Mouse (Mus musculus) hindbrain, postnatal 0 days (tissue): Measurements from ENCODE around the gene Itga7. TPM values are rescaled to one million over a fixed set of nuclear protein-coding genes. Genes with fewer than 3 reads are reported as not detected.

Experiments used
- ATAC-seq: fragments of 200-750 bp; cut with Nextera tagmentation; 2 replicates; pipeline ENCODE4 v1.8.0; 2017; ENCODE audit warnings: mild to moderate bottlenecking, moderate TSS enrichment, moderate library complexity
- DNase-seq: peaks from one replicate; pipeline ENCODE4 v3.0.0-alpha.2; 2015; ENCODE audit warnings: low spot score
- H3K27ac ChIP-seq: fragments of 300-500 bp; sonication (generic); 2 replicates; pipeline ENCODE4 v1.5.1; 2014; ENCODE audit warnings: mild to moderate bottlenecking
- H3K27me3 ChIP-seq: fragments of 300-500 bp; sonication (generic); 2 replicates; pipeline ENCODE4 v1.6.1; 2014; ENCODE audit warnings: low read length, mixed read lengths; ENCODE audit not compliant: insufficient read depth
- H3K36me3 ChIP-seq: fragments of 300-500 bp; sonication (generic); 2 replicates; pipeline ENCODE4 v1.6.1; 2014; ENCODE audit warnings: low read length, mixed read lengths; ENCODE audit not compliant: insufficient read depth
- H3K4me1 ChIP-seq: fragments of 300-500 bp; sonication (generic); 2 replicates; pipeline ENCODE4 v1.6.1; 2014; ENCODE audit warnings: antibody characterized with exemption, low read length, mixed read lengths; ENCODE audit not compliant: insufficient read depth
- H3K4me2 ChIP-seq: fragments of 300-500 bp; sonication (generic); 2 replicates; pipeline ENCODE4 v1.6.1; 2014; ENCODE audit warnings: low read depth, mild to moderate bottlenecking, low read length, moderate library complexity, mixed read lengths
- H3K4me3 ChIP-seq: fragments of 300-500 bp; sonication (generic); 2 replicates; pipeline ENCODE4 v1.5.1; 2014; ENCODE audit warnings: low read length
- H3K9ac ChIP-seq: fragments of 300-500 bp; sonication (generic); replicated peaks from 2 replicates; pipeline ENCODE4 v1.6.1; 2014; ENCODE audit warnings: mild to moderate bottlenecking, low read length, moderate library complexity, mixed read lengths
- H3K9me3 ChIP-seq: fragments of 300-500 bp; sonication (generic); 2 replicates; pipeline ENCODE4 v1.6.1; 2016; ENCODE audit warnings: low read length, mixed read lengths
- CTCF ChIP-seq: IDR thresholded peaks from 2 replicates; pipeline ENCODE4 v1.5.1; 2016; ENCODE audit warnings: antibody characterized with exemption, control low read depth, low read depth
- WGBS: fragments of 180-500 bp; shearing (Covaris S2); extraction: QIAGEN DNeasy Blood & Tissue Kit; methylation state at CpG from one replicate; pipeline ENCODE4 v1.1.7; 2014; 5-methylcytosine and 5-hydroxymethylcytosine counted together
- polyA plus RNA-seq: library from polyadenylated mRNA; unstranded; fragments of >200 nt; fragmentation: Nextera tagmentation; extraction: Ambion mirVana; gene quantifications from 2 replicates; pipeline ENCODE4 v1.2.1, GENCODE M21; 2015
- total RNA-seq: library from RNA; depleted of rRNA; stranded (reverse); fragments of >200 nt; gene quantifications from 2 replicates; pipeline ENCODE4 v1.2.3, GENCODE M21; 2014

The Itga7 gene
- total and polyA plus RNA-seq, 2 experiments from 2014 or later, result 15.1 to 29.0 TPM

DNA sequence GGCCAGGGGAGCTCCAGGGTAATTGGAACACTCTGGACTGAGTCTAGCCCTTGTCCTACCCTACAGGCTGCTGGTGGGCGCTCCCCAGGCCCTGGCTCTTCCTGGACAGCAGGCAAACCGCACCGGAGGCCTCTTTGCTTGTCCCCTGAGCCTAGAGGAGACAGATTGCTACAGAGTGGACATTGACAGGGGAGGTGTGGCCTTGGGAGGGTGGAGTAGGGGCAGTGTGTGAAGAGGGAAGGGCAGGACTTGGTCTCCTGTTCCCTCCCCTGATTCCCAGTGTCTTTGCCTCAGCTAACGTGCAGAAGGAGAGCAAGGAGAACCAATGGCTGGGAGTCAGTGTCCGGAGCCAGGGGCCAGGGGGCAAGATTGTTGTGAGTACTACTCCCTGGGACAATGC is 5.4 kb downstream of the Itga7 start:
- Histone ChIP-seq H3K4me1 (peaks cover 14% of the 10 kb centered on the region), H3K27me3 (no peaks in the 10 kb centered on the region), H3K9ac (no peak overlapping the region), H3K27ac (peak overlapping the region; percentile 58; the same call in 1 of the 2 replicates), H3K4me2 (no peak overlapping the region), H3K36me3 (no peaks in the 10 kb centered on the region), H3K9me3 (no peaks in the 10 kb centered on the region), H3K4me3 (no peak overlapping the region)
- TF ChIP-seq CTCF, result no peak
- DNase-seq, result no peak
- 60% methylated on average over 5 of the region's 5 CpGs for WGBS
- peak; percentile 43 for ATAC-seq

DNA sequence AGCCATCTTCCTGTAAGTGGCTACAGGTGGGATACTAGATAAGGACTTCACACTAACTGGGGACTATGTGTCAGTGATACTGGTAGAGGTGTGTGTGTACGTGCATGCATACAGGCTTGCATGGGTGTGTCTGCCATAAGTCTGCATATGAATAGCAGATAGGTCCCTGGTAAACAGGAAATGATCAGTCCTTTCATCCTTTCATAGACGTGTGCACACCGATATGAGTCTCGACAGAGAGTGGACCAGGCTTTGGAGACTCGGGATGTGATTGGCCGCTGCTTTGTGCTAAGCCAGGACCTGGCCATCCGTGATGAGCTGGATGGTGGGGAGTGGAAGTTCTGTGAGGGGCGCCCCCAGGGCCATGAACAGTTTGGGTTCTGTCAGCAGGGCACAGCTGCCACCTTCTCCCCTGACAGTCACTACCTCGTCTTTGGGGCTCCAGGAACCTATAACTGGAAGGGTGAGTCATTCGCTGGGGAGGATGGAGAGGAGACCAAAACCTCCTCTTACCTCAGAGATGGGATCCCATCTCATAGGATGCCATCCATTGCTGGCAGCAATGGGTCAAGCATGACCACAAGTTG is 7.0 kb downstream of the Itga7 start:
- no peak for ATAC-seq
- Histone ChIP-seq H3K27ac (no peak overlapping the region), H3K27me3 (no peaks in the 10 kb centered on the region), H3K36me3 (no peaks in the 10 kb centered on the region), H3K4me2 (no peak overlapping the region), H3K4me1 (peaks cover 14% of the 10 kb centered on the region; the same call in 1 of the 2 replicates), H3K9me3 (no peaks in the 10 kb centered on the region), H3K4me3 (no peak overlapping the region), H3K9ac (no peak overlapping the region)
- no peak for TF ChIP-seq CTCF
- WGBS, result 86% methylated on average over 10 of the region's 10 CpGs
- DNase-seq, result no peak

- Histone ChIP-seq H3K36me3 (no peaks in the 10 kb centered on the region), H3K4me1 (no peaks in the 10 kb centered on the region), H3K27me3 (no peaks in the 10 kb centered on the region), H3K4me3 (no peak overlapping the region), H3K9me3 (no peaks in the 10 kb centered on the region), H3K27ac (no peak overlapping the region), H3K4me2 (no peak overlapping the region), H3K9ac (no peak overlapping the region)
- peak; percentile 76 for TF ChIP-seq CTCF
- ATAC-seq (peak; percentile 52), DNase-seq (peak; percentile 54)
- WGBS, result 18% methylated on average over 3 of the region's 3 CpGs
Measured at GRCm38 (mm10) chr10:128945675-128946074, 12.1 kb downstream of the Itga7 start.

DNA sequence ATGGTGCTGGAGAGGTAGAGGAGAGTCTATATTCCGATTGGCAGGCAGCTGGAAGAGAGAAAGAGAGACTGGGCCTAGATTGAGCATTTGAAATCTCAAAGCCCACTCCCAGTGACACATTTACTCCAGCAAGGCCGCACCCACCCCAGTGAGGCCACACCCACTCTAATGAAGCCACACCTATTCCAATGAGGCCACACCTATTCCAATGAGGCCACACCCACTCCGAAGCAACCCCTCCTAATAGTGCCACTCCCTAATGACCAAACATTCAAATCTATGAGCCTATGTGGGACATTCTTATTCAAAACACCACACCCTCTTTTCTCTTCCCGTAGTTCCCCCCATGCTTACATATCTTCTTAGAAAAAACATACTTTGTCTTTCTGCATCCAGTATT is 13.9 kb downstream of the Itga7 start:
- H3K9ac ChIP-seq, result no peak overlapping the region
- H3K27me3 ChIP-seq, result no peaks in the 10 kb centered on the region
- 94% methylated on average over 4 of the region's 4 CpGs for WGBS
- TF ChIP-seq CTCF, result no peak
- ATAC-seq, result no peak
- no peaks in the 10 kb centered on the region for H3K9me3 ChIP-seq
- H3K36me3 ChIP-seq, result no peaks in the 10 kb centered on the region
- H3K4me1 ChIP-seq, result no peaks in the 10 kb centered on the region
- no peak for DNase-seq
- H3K4me2 ChIP-seq, result no peak overlapping the region
- no peak overlapping the region for H3K4me3 ChIP-seq
- no peak overlapping the region for H3K27ac ChIP-seq

GRCm38 (mm10) chr10:128950208-128950887 is 16.7 kb downstream of the Itga7 start:
- Histone ChIP-seq H3K27ac (no peak overlapping the region), H3K9me3 (no peaks in the 10 kb centered on the region), H3K36me3 (no peaks in the 10 kb centered on the region), H3K4me2 (no peak overlapping the region), H3K9ac (no peak overlapping the region), H3K4me3 (no peak overlapping the region), H3K4me1 (no peaks in the 10 kb centered on the region), H3K27me3 (no peaks in the 10 kb centered on the region)
- WGBS, result 68% methylated on average over 16 of the region's 16 CpGs
- ATAC-seq, result no peak
- no peak for DNase-seq
- no peak for TF ChIP-seq CTCF

DNA sequence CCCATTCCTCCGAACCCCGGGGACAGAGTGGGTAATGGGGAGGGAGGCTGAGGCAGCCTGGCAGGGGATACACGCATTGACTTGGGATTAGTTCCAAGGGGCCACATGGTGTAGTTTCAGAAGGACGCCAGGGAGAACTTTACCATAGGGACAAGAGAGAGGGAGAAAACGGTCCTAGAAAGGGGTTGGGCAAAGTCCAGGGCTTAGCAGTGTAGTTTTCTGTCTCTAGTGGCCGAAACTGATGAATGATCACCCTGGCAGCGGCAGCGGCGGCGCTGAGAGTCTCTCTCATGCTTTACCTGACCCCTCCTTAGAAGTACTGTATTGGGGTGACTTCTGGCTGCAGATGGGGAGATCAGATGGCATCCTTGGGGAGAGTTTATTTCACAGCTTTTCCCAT is 24.7 kb downstream of the Itga7 start:
- no peak for TF ChIP-seq CTCF
- 77% methylated on average over 10 of the region's 10 CpGs for WGBS
- no peak overlapping the region for H3K27ac ChIP-seq
- H3K9me3 ChIP-seq, result no peaks in the 10 kb centered on the region
- H3K36me3 ChIP-seq, result no peaks in the 10 kb centered on the region
- no peak overlapping the region for H3K4me3 ChIP-seq
- DNase-seq (no peak), ATAC-seq (no peak)
- H3K4me1 ChIP-seq, result no peaks in the 10 kb centered on the region
- H3K4me2 ChIP-seq, result no peak overlapping the region
- no peak overlapping the region for H3K9ac ChIP-seq
- no peaks in the 10 kb centered on the region for H3K27me3 ChIP-seq

DNA sequence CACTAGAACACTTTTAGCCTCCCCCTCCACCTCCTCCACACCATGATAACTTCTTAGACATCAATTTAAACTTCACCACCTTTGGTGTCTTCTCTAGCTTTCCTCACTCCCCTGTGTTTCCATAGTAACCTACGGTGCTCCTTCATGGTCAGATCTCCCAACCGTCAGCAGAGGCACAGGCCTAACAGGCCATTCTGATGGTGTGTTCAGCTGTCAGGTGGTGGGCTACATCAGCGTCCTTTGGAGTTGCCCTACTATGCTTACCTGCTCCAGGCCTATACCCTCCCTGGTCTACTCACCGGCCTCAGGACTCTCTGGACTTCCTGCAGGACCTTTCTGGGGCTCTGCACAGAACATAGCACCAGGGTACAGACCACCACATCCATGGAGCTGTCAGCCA is 26.5 kb downstream of the Itga7 start:
- H3K27ac ChIP-seq, result no peak overlapping the region
- H3K4me3 ChIP-seq, result no peak overlapping the region
- H3K9ac ChIP-seq, result no peak overlapping the region
- no peaks in the 10 kb centered on the region for H3K27me3 ChIP-seq
- DNase-seq, result no peak
- H3K4me2 ChIP-seq, result no peak overlapping the region
- 69% methylated on average over 4 of the region's 4 CpGs for WGBS
- no peak for TF ChIP-seq CTCF
- H3K36me3 ChIP-seq, result no peaks in the 10 kb centered on the region
- no peaks in the 10 kb centered on the region for H3K9me3 ChIP-seq
- no peak for ATAC-seq
- H3K4me1 ChIP-seq, result no peaks in the 10 kb centered on the region
